Mouse (Mus musculus): ENCODE measurements around the gene Limk2.

GRCm38 (mm10) chr11:3310789-3311585, 98.0 kb downstream of the Limk2 start:
- no peak for TF ChIP-seq CTCF (IDR thresholded peaks at IDR 0.05; ENCODE audit: extremely low read depth, insufficient read length, insufficient replicate concordance, low read depth, low read length)
- no peak for TF ChIP-seq POLR2A (IDR thresholded peaks at IDR 0.05; ENCODE audit: low read depth, low read length)
